Mouse (Mus musculus): ENCODE measurements around the gene Naga. TPM values are rescaled to one million over a fixed set of nuclear protein-coding genes. Genes with fewer than 3 reads are reported as not detected.

Gene Naga
- total and polyA plus RNA-seq, 2 experiments, result 30.1 to 67.0 TPM

GRCm38 (mm10) chr15:82342543-82342935 lies 3.8 kb upstream of the Naga start:
- Histone ChIP-seq H3K9ac (ENCODE audit: low read depth, low read length) (no peak overlapping the region), H3K79me2 (ENCODE audit: control insufficient read depth, insufficient read depth, low read length) (peaks cover 3% of the 10 kb centered on the region; the same call in 1 of the 2 replicates), H3K27ac (replicated peaks; ENCODE audit: insufficient read depth, low read depth, low read length) (no peak overlapping the region), H3K4me3 (ENCODE audit: insufficient read depth, low read depth, low read length) (no peak overlapping the region), H3K36me3 (ENCODE audit: control insufficient read depth, insufficient read depth, low read length) (no peaks in the 10 kb centered on the region), H3K4me1 (ENCODE audit: control insufficient read depth, insufficient read depth, low read length) (peaks cover 12% of the 10 kb centered on the region), H3K27me3 (ENCODE audit: control insufficient read depth, insufficient read depth, low read length) (no peaks in the 10 kb centered on the region)
- 82% methylated on average over 5 of the region's 5 CpGs for WGBS
- DNase-seq (ENCODE audit: extremely low read depth, low read depth, low spot score), result no peak
- TF ChIP-seq POLR2A (IDR thresholded peaks at IDR 0.05; ENCODE audit: extremely low read depth, insufficient read depth, low read length), result no peak

- DNase-seq (ENCODE audit: extremely low read depth, low read depth, low spot score), result no peak
- WGBS, result 66% methylated on average over 15 of the region's 15 CpGs
- H3K4me3 ChIP-seq (ENCODE audit: insufficient read depth, low read depth, low read length), result no peak overlapping the region
- H3K36me3 ChIP-seq (ENCODE audit: control insufficient read depth, insufficient read depth, low read length), result no peaks in the 10 kb centered on the region
- no peaks in the 10 kb centered on the region for H3K79me2 ChIP-seq (ENCODE audit: control insufficient read depth, insufficient read depth, low read length)
- no peak overlapping the region for H3K9ac ChIP-seq (ENCODE audit: low read depth, low read length)
- H3K27ac ChIP-seq (replicated peaks; ENCODE audit: insufficient read depth, low read depth, low read length), result no peak overlapping the region
- no peak for TF ChIP-seq POLR2A (IDR thresholded peaks at IDR 0.05; ENCODE audit: extremely low read depth, insufficient read depth, low read length)
- no peak for TF ChIP-seq CTCF (IDR thresholded peaks at IDR 0.05; ENCODE audit: low read depth, low read length)
- peaks cover 6% of the 10 kb centered on the region for H3K4me1 ChIP-seq (ENCODE audit: control insufficient read depth, insufficient read depth, low read length)
- no peaks in the 10 kb centered on the region for H3K27me3 ChIP-seq (ENCODE audit: control insufficient read depth, insufficient read depth, low read length)
These were observed 3.2 kb upstream of the Naga start for GRCm38 (mm10) chr15:82341675-82342542.

GRCm38 (mm10) chr15:82341036-82341501 lies 2.3 kb upstream of the Naga start:
- Histone ChIP-seq H3K4me3 (ENCODE audit: insufficient read depth, low read depth, low read length) (peak overlapping the region; percentile 51), H3K36me3 (ENCODE audit: control insufficient read depth, insufficient read depth, low read length) (no peaks in the 10 kb centered on the region), H3K79me2 (ENCODE audit: control insufficient read depth, insufficient read depth, low read length) (no peaks in the 10 kb centered on the region), H3K4me1 (ENCODE audit: control insufficient read depth, insufficient read depth, low read length) (peaks cover 4% of the 10 kb centered on the region; the same call in 1 of the 2 replicates), H3K9ac (ENCODE audit: low read depth, low read length) (peak overlapping the region; percentile 63), H3K27me3 (ENCODE audit: control insufficient read depth, insufficient read depth, low read length) (no peaks in the 10 kb centered on the region), H3K27ac (replicated peaks; ENCODE audit: insufficient read depth, low read depth, low read length) (no peak overlapping the region)
- no peak for DNase-seq (ENCODE audit: extremely low read depth, low read depth, low spot score)
- TF ChIP-seq CTCF (IDR thresholded peaks at IDR 0.05; ENCODE audit: low read depth, low read length) (no peak), POLR2A (IDR thresholded peaks at IDR 0.05; ENCODE audit: extremely low read depth, insufficient read depth, low read length) (no peak)
- 11% methylated on average over 40 of the region's 40 CpGs for WGBS

- no peak for DNase-seq (ENCODE audit: extremely low read depth, low read depth, low spot score)
- Histone ChIP-seq H3K27me3 (ENCODE audit: control insufficient read depth, insufficient read depth, low read length) (no peaks in the 10 kb centered on the region), H3K36me3 (ENCODE audit: control insufficient read depth, insufficient read depth, low read length) (no peaks in the 10 kb centered on the region), H3K9ac (ENCODE audit: low read depth, low read length) (peak overlapping the region; percentile 63), H3K4me1 (ENCODE audit: control insufficient read depth, insufficient read depth, low read length) (peaks cover 4% of the 10 kb centered on the region; the same call in 1 of the 2 replicates), H3K27ac (replicated peaks; ENCODE audit: insufficient read depth, low read depth, low read length) (no peak overlapping the region), H3K79me2 (ENCODE audit: control insufficient read depth, insufficient read depth, low read length) (no peaks in the 10 kb centered on the region), H3K4me3 (ENCODE audit: insufficient read depth, low read depth, low read length) (peak overlapping the region; percentile 51; the same call in 1 of the 2 replicates)
- 55% methylated on average over 21 of the region's 21 CpGs for WGBS
- TF ChIP-seq POLR2A (IDR thresholded peaks at IDR 0.05; ENCODE audit: extremely low read depth, insufficient read depth, low read length) (no peak), CTCF (IDR thresholded peaks at IDR 0.05; ENCODE audit: low read depth, low read length) (no peak)
These were observed 1.8 kb upstream of the Naga start for GRCm38 (mm10) chr15:82340414-82341035.

- Histone ChIP-seq H3K4me3 (ENCODE audit: insufficient read depth, low read depth, low read length) (no peak overlapping the region), H3K27ac (replicated peaks; ENCODE audit: insufficient read depth, low read depth, low read length) (no peak overlapping the region), H3K4me1 (ENCODE audit: control insufficient read depth, insufficient read depth, low read length) (peaks cover 4% of the 10 kb centered on the region; the same call in 1 of the 2 replicates), H3K27me3 (ENCODE audit: control insufficient read depth, insufficient read depth, low read length) (no peaks in the 10 kb centered on the region), H3K79me2 (ENCODE audit: control insufficient read depth, insufficient read depth, low read length) (no peaks in the 10 kb centered on the region), H3K36me3 (ENCODE audit: control insufficient read depth, insufficient read depth, low read length) (no peaks in the 10 kb centered on the region), H3K9ac (ENCODE audit: low read depth, low read length) (no peak overlapping the region)
- DNase-seq (ENCODE audit: extremely low read depth, low read depth, low spot score), result no peak
- TF ChIP-seq CTCF (IDR thresholded peaks at IDR 0.05; ENCODE audit: low read depth, low read length), result no peak
- TF ChIP-seq POLR2A (IDR thresholded peaks at IDR 0.05; ENCODE audit: extremely low read depth, insufficient read depth, low read length), result no peak
- 77% methylated on average over 8 of the region's 8 CpGs for WGBS
These were observed 1.0 kb upstream of the Naga start for GRCm38 (mm10) chr15:82339634-82340254.
